Mouse (Mus musculus) neutrophil, adult 5-6 weeks (primary cell): ENCODE data around the gene Hfe. TPM values are rescaled to one million over a fixed set of nuclear protein-coding genes. Genes with fewer than 3 reads are reported as not detected.
"Not testable (repeated sequence)": the region's sequence is repeated elsewhere in the genome, so short reads cannot be mapped to it uniquely, and the experiment has no call there.

ENCODE experiments used
- ATAC-seq: fragments of 151-379, 151-347 bp; 2 replicates; pipeline ENCODE4 v1.8.0; 2017; ENCODE audit warnings: mild to moderate bottlenecking, moderate TSS enrichment; ENCODE audit not compliant: insufficient number of reproducible peaks, poor library complexity, low FRiP score, severe bottlenecking; ENCODE audit errors: extremely low read depth
- total RNA-seq: library from RNA; stranded (forward); fragments of 200-1000 nt; gene quantifications from 2 replicates; pipeline ENCODE4 v1.2.3, GENCODE M21; 2017

Hfe gene
- total RNA-seq, 1 experiment from 2014 or later, result 4.8 TPM

- ATAC-seq, result no peak
Measured at GRCm38 (mm10) chr13:23694956-23695355, 15.7 kb downstream of the Hfe start.

- ATAC-seq, result no peak
Measured at GRCm38 (mm10) chr13:23693856-23694440, 16.7 kb downstream of the Hfe start.

GRCm38 (mm10) chr13:23689459-23689858 lies 21.2 kb downstream of the Hfe start:
- ATAC-seq, result no peak

GRCm38 (mm10) chr13:23688956-23689355 lies 21.7 kb downstream of the Hfe start:
- no peak for ATAC-seq

- no peak for ATAC-seq
Measured at GRCm38 (mm10) chr13:23687907-23688306, 22.7 kb downstream of the Hfe start.

- no peak for ATAC-seq
Measured at GRCm38 (mm10) chr13:23687181-23687580, 23.5 kb downstream of the Hfe start.

GRCm38 (mm10) chr13:23685966-23686365 lies 24.7 kb downstream of the Hfe start:
- no peak for ATAC-seq

- no peak for ATAC-seq
Measured at GRCm38 (mm10) chr13:23685121-23685861, 25.4 kb downstream of the Hfe start.

- ATAC-seq, result not testable (repeated sequence)
Measured at GRCm38 (mm10) chr13:23684295-23684945, 26.2 kb downstream of the Hfe start.

GRCm38 (mm10) chr13:23683755-23684281 lies 26.8 kb downstream of the Hfe start, which contains the start of the genes Hist1h2ac and Hist1h2bc:
Gene Hist1h2ac (minus strand): TSS chr13:23683948.
Gene Hist1h2bc (plus strand): TSS chr13:23684199.
- ATAC-seq, result peak; percentile 91

GRCm38 (mm10) chr13:23682947-23683754 lies 27.5 kb downstream of the Hfe start:
- not testable (repeated sequence) for ATAC-seq

GRCm38 (mm10) chr13:23682623-23682946 lies 28.1 kb downstream of the Hfe start:
- no peak for ATAC-seq

- no peak for ATAC-seq
Measured at GRCm38 (mm10) chr13:23681990-23682582, 28.6 kb downstream of the Hfe start.

- no peak for ATAC-seq
Measured at GRCm38 (mm10) chr13:23662536-23662935, 48.1 kb downstream of the Hfe start.

GRCm38 (mm10) chr13:23659636-23660366 lies 50.9 kb downstream of the Hfe start:
- no peak for ATAC-seq
